Mouse (Mus musculus) hindbrain, embryonic 12.5 days (tissue): Measurements from ENCODE around the gene B4galnt2. TPM values are rescaled to one million over a fixed set of nuclear protein-coding genes. Genes with fewer than 3 reads are reported as not detected.
A peak's percentile ranks its signal among the peaks of the same experiment; 100 is the strongest.
"Not testable (repeated sequence)": the region's sequence is repeated elsewhere in the genome, so short reads cannot be mapped to it uniquely, and the experiment has no call there.

ENCODE experiments used
- ATAC-seq: fragments of 200-750 bp; cut with Nextera tagmentation; 2 replicates; pipeline ENCODE4 v1.8.0; 2017; ENCODE audit warnings: moderate TSS enrichment; ENCODE audit not compliant: low FRiP score
- H3K27ac ChIP-seq: fragments of 300-500 bp; sonication (generic); 2 replicates; pipeline ENCODE4 v1.5.1; 2016; ENCODE audit warnings: mild to moderate bottlenecking
- H3K27me3 ChIP-seq: fragments of 300-500 bp; sonication (generic); 2 replicates; pipeline ENCODE4 v1.6.1; 2016; ENCODE audit warnings: mild to moderate bottlenecking
- H3K36me3 ChIP-seq: fragments of 300-500 bp; sonication (generic); 2 replicates; pipeline ENCODE4 v1.6.1; 2016; ENCODE audit warnings: mild to moderate bottlenecking
- H3K4me1 ChIP-seq: fragments of 300-500 bp; sonication (generic); 2 replicates; pipeline ENCODE4 v1.6.1; 2016
- H3K4me2 ChIP-seq: fragments of 300-500 bp; sonication (generic); replicated peaks from 2 replicates; pipeline ENCODE4 v1.6.1; 2016; ENCODE audit warnings: mild to moderate bottlenecking
- H3K4me3 ChIP-seq: fragments of 300-500 bp; sonication (generic); 2 replicates; pipeline ENCODE4 v1.5.1; 2016; ENCODE audit warnings: mild to moderate bottlenecking
- H3K9ac ChIP-seq: fragments of 300-500 bp; sonication (generic); 2 replicates; pipeline ENCODE4 v1.6.1; 2016; ENCODE audit warnings: mild to moderate bottlenecking, moderate library complexity
- H3K9me3 ChIP-seq: fragments of 300-500 bp; sonication (generic); replicated peaks from 2 replicates; pipeline ENCODE4 v1.6.1; 2016; ENCODE audit warnings: mild to moderate bottlenecking
- WGBS: fragments of 180-500 bp; shearing (Covaris S2); methylation state at CpG from one replicate; pipeline ENCODE4 v1.1.7; 2016; 5-methylcytosine and 5-hydroxymethylcytosine counted together
- polyA plus RNA-seq: library from polyadenylated mRNA; unstranded; fragments of >200 nt; fragmentation: Nextera tagmentation; extraction: Ambion mirVana; gene quantifications from 2 replicates; pipeline ENCODE4 v1.2.1, GENCODE M21; 2016

The B4galnt2 gene
- polyA plus RNA-seq, result not detected in 2 replicates

DNA sequence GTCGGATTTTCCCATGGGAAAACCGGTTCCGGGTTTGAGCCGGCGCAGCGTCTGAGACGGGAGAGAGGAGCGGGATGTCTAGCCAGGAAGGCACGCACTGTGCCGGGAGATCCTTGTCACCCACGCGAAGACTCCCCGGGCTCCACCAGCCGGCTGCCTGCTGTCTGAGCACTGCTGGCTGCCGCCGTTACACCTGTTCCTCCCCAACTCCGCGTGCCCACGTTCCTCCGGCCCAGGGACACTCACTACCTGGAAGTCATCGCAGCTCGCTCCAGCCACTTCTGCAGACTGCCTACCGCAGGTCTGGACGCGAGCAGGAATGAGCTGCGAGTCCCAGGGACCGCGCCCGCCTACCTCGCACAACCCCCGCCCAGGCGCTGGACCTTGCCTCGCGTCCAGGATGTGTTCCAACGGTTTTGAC is at the start of gene B4galnt2:
Gene B4galnt2, minus strand, starts transcription at position 321 of the 421 bp plus-strand sequence.
- WGBS, result under 1% methylated on average over 35 of the region's 35 CpGs
- H3K9ac ChIP-seq, result no peak within 1 kb of the TSS
- H3K4me2 ChIP-seq, result peak within 1 kb of the TSS; percentile 32
- H3K9me3 ChIP-seq, result no peaks in the 10 kb centered on the region
- H3K27me3 ChIP-seq, result peaks cover 80% of the 10 kb centered on the region
- peaks cover 6% of the 10 kb centered on the region; the same call in 1 of the 2 replicates for H3K4me1 ChIP-seq
- peak within 1 kb of the TSS; percentile 19 for H3K4me3 ChIP-seq
- no peak within 1 kb of the TSS for H3K27ac ChIP-seq
- ATAC-seq, result no peak
- no peaks in the 10 kb centered on the region for H3K36me3 ChIP-seq

DNA sequence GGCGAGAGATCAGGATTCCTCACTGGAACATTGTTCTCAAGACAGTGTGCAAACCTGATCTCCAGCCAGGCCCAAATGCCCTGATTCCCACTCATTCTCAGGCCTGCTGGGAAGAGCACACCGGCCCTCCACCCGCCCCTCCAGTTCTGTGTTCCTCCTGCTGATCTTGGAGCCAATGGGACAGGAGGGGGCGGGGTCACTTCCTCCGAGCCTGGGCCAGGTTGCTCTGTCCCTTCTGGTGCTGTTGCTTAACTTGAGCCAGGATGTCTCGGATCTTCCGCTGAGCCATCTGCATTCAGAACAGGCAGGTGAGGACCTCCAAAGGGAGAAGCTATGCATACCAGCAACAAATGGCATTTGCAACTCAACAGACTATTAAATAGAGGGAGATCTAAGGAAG is 48.6 kb upstream of the B4galnt2 start:
- 73% methylated on average over 7 of the region's 7 CpGs for WGBS
- Histone ChIP-seq H3K4me3 (no peak overlapping the region), H3K4me1 (no peaks in the 10 kb centered on the region; the same call in 1 of the 2 replicates), H3K9ac (no peak overlapping the region), H3K27me3 (no peaks in the 10 kb centered on the region), H3K4me2 (no peak overlapping the region), H3K36me3 (peaks cover 67% of the 10 kb centered on the region), H3K9me3 (no peaks in the 10 kb centered on the region), H3K27ac (no peak overlapping the region)
- no peak for ATAC-seq

DNA sequence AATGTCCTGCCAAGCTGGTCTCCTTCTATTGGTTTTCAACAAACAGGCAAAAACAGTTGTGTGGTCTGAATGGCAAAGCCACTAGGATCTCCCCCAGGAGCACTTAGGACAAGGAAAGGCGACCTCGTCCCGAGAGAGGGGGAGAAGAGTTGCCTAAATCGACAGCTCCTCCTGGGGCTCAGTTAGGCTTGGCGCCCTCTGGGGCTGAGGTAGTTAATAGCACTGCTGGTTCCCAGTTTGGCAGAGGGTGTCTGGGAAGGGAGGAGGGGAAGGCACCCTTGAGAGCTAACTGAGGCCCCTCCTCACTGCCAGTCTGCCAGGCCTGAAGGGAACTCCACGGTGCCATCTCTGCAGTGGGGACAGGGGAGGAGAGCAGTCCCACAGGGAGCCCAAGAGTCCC is 44.5 kb upstream of the B4galnt2 start:
- 61% methylated on average over 6 of the region's 6 CpGs for WGBS
- Histone ChIP-seq H3K27me3 (no peaks in the 10 kb centered on the region), H3K4me1 (no peaks in the 10 kb centered on the region; the same call in 1 of the 2 replicates), H3K27ac (no peak overlapping the region), H3K4me3 (no peak overlapping the region), H3K36me3 (peaks cover 28% of the 10 kb centered on the region), H3K4me2 (no peak overlapping the region), H3K9ac (no peak overlapping the region), H3K9me3 (no peaks in the 10 kb centered on the region)
- no peak for ATAC-seq

DNA sequence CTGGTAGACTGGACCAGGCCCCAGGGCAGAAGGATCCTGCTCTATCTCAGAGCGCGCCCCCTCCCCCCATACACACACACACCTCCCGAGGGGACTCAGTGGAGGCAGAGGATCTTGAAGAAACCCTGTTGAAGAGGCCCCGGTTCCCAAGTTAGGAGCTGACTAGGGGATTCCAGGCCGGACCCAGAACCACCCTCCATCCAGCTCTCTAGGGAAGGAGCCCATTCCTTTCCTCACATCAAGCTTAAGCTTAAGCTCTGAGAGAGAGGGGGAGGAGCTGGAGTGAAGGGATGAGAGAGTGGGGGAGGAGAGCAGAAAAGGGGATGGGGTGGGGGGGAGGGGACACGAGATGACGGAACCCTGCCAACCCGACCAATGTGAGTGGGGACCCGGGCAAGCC is 43.6 kb upstream of the B4galnt2 start:
- WGBS, result 60% methylated on average over 9 of the region's 9 CpGs
- no peak overlapping the region for H3K4me2 ChIP-seq
- H3K27me3 ChIP-seq, result no peaks in the 10 kb centered on the region
- ATAC-seq, result no peak
- no peak overlapping the region for H3K9ac ChIP-seq
- H3K27ac ChIP-seq, result no peak overlapping the region
- H3K4me3 ChIP-seq, result no peak overlapping the region
- H3K9me3 ChIP-seq, result no peaks in the 10 kb centered on the region
- peaks cover 21% of the 10 kb centered on the region for H3K36me3 ChIP-seq
- no peaks in the 10 kb centered on the region; the same call in 1 of the 2 replicates for H3K4me1 ChIP-seq

DNA sequence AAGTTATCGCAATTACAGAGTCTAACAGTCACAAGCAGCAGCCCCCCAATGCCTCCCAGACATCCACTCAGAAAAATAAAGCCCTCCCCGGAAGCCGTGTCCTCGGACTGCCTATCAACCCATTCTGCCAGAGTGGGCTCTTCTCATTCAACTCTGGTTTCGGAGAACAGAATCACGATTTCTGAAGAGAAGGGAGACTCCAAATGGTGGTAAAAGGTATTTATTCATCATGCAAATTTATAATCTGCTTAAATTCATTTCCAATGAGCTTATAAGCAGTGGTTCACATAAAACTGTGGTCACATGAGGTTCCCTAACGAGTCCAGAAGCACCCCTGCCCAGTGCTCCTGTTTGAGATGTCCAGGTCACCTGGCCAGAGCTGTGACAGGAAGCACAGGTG is 42.7 kb upstream of the B4galnt2 start:
- 81% methylated on average over 7 of the region's 7 CpGs for WGBS
- no peak overlapping the region for H3K4me3 ChIP-seq

DNA sequence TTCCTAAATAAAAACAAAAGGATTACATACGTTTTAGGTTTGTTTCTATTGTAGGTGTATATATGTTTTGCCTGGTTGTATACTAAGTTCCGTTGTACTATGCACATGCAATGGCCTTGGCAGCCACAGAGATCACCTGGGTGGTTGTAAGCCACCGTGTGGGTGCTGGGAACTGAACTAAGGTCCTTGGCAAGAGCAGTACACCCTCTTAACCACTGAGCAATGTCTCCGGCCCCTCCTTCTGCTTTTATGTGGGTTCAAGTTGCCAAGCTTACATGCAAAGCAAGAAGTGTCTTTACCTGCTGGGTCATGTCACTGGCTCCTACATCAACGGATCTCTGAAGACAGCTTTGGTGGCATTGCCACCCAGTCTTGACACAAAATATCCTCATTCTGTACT is 38.6 kb upstream of the B4galnt2 start:
- H3K36me3 ChIP-seq, result no peaks in the 10 kb centered on the region
- no peaks in the 10 kb centered on the region; the same call in 1 of the 2 replicates for H3K4me1 ChIP-seq
- H3K4me2 ChIP-seq, result no peak overlapping the region
- ATAC-seq, result no peak
- no peak overlapping the region for H3K27ac ChIP-seq
- no peaks in the 10 kb centered on the region for H3K27me3 ChIP-seq
- WGBS, result 90% methylated on average over 5 of the region's 5 CpGs
- H3K9me3 ChIP-seq, result no peaks in the 10 kb centered on the region
- H3K9ac ChIP-seq, result no peak overlapping the region
- no peak overlapping the region for H3K4me3 ChIP-seq

More for the DNA sequence above, 42.7 kb upstream of the B4galnt2 start:
- H3K36me3 ChIP-seq, result peaks cover 13% of the 10 kb centered on the region
- no peak overlapping the region for H3K9ac ChIP-seq
- ATAC-seq, result no peak
- H3K4me1 ChIP-seq, result no peaks in the 10 kb centered on the region; the same call in 1 of the 2 replicates
- no peaks in the 10 kb centered on the region for H3K9me3 ChIP-seq
- no peak overlapping the region for H3K27ac ChIP-seq
- no peak overlapping the region for H3K4me2 ChIP-seq
- H3K27me3 ChIP-seq, result no peaks in the 10 kb centered on the region

DNA sequence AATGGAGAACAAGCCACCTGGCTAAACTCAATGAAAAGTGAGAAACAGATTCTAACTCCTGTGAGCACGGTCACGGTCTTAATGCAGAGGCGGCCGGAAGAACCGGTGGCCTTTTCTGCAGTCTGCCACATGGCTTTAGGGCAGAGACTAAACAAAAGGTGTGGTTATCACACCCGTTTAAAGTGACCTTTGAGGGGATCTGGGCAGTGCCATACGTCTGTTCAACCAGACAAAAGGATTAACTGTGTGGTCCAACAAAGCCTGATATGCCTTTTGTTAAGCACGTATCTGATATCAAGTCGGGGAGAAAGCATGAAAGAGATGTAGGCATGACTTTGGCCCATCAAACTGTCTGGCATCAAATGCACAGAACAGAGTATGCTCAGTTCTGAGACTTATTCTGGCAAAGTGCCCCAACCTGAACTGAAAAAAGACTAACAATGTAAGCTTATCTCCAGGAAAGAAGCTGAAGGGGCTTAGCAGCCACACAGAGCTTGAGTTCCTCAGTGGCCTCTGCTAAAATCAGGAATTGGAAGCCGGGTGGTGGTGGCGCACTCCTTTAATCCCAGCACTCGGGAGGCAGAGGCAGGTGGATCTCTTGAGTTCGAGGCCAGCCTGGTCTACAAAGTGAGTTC is 31.3 kb upstream of the B4galnt2 start:
- Histone ChIP-seq H3K36me3 (no peaks in the 10 kb centered on the region), H3K9ac (no peak overlapping the region), H3K4me3 (no peak overlapping the region), H3K27ac (no peak overlapping the region), H3K9me3 (no peaks in the 10 kb centered on the region), H3K4me2 (no peak overlapping the region), H3K4me1 (no peaks in the 10 kb centered on the region), H3K27me3 (no peaks in the 10 kb centered on the region)
- WGBS, result 65% methylated on average over 13 of the region's 13 CpGs
- no peak for ATAC-seq

DNA sequence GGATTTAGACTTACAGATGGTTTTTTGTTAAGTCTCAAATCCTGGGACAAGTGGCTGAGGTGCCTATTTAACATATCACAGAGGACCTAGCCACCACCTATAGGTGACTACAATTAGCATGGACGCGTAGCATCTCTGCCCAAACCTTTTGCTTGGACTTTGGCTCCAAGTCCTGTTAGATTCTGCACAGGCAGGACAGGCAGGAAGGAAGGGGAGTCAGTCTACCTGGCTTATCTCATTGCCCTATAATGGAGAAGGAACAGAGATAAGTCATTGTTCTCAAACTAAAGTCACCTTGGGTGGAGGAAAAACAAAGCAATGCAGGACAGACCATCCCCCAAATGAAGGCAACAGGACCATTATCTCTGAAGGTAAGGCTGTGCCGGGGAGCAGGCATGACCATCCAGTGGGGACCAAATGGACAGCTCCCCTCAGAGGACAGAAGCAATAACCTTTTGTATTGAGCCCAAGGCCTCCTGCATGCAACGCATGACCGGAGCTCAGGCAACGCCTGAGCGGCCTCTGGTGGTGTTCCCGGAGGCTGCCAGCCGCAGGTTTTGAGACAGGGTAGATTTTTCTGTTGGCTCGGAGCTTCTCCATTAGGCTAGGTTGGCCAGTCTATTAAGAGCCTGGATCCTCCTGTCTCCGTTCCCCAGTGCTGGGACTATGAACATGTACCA is 25.3 kb upstream of the B4galnt2 start:
- H3K4me3 ChIP-seq, result no peak overlapping the region
- H3K9ac ChIP-seq, result no peak overlapping the region
- H3K4me1 ChIP-seq, result no peaks in the 10 kb centered on the region
- no peaks in the 10 kb centered on the region for H3K9me3 ChIP-seq
- no peaks in the 10 kb centered on the region for H3K27me3 ChIP-seq
- H3K27ac ChIP-seq, result no peak overlapping the region
- ATAC-seq, result no peak
- no peaks in the 10 kb centered on the region for H3K36me3 ChIP-seq
- WGBS, result 42% methylated on average over 11 of the region's 11 CpGs
- no peak overlapping the region for H3K4me2 ChIP-seq

DNA sequence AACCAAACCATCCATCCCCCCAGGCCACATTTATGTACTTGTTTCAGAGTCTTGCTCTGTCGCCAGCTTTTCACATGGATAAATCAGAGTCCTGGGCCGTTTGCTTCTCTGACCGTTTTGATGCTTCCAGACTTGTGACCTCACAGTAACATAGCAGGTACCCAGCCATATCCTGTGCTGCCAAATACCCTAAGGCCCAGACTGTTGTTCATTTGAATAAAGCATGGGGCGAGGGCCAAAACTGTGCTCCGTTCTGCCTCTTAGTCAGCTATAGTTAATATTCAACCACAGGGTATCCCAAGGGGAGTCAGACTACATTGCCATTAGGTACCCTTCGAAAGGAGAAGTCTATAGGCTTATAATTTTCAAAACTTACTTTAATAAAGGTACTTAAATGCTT is 21.7 kb upstream of the B4galnt2 start:
- Histone ChIP-seq H3K9ac (no peak overlapping the region), H3K9me3 (no peaks in the 10 kb centered on the region), H3K27ac (no peak overlapping the region), H3K4me3 (no peak overlapping the region), H3K27me3 (no peaks in the 10 kb centered on the region), H3K4me1 (no peaks in the 10 kb centered on the region), H3K36me3 (no peaks in the 10 kb centered on the region), H3K4me2 (no peak overlapping the region)
- ATAC-seq, result no peak
- 81% methylated on average over 6 of the region's 6 CpGs for WGBS

DNA sequence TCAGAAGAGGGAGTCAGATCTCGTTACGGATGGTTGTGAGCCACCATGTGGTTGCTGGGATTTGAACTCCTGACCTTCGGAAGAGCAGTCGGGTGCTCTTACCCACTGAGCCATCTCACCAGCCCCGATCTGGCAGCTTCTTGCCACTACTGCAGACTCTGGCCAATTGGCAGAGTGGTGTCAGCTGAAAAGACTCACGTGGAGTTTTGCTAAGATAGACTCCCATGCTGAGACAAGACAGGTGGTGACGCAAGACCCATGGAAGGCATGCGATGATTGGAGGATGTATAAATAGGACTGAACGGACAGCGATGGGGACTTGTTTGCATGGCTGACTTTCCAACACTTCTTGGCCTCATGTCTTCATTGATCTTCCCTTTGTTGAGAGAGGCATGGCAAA is 17.5 kb upstream of the B4galnt2 start:
- H3K4me2 ChIP-seq, H3K36me3 ChIP-seq, H3K9ac ChIP-seq, H3K4me3 ChIP-seq, H3K9me3 ChIP-seq, H3K27me3 ChIP-seq, ATAC-seq, H3K4me1 ChIP-seq, H3K27ac ChIP-seq: not testable (repeated sequence)
- WGBS, result 92% methylated on average over 8 of the region's 10 CpGs

GRCm38 (mm10) chr11:95926398-95926797 is 11.7 kb upstream of the B4galnt2 start:
- no peak for ATAC-seq
- H3K4me1 ChIP-seq, result no peaks in the 10 kb centered on the region
- peaks cover 7% of the 10 kb centered on the region; the same call in 1 of the 2 replicates for H3K9me3 ChIP-seq
- WGBS, result 70% methylated on average over 4 of the region's 4 CpGs
- no peak overlapping the region for H3K4me2 ChIP-seq
- H3K27me3 ChIP-seq, result peaks cover 23% of the 10 kb centered on the region
- H3K27ac ChIP-seq, result no peak overlapping the region
- H3K9ac ChIP-seq, result no peak overlapping the region
- no peak overlapping the region for H3K4me3 ChIP-seq
- no peaks in the 10 kb centered on the region for H3K36me3 ChIP-seq

GRCm38 (mm10) chr11:95925976-95926375 is 11.3 kb upstream of the B4galnt2 start:
- Histone ChIP-seq H3K27ac (no peak overlapping the region), H3K9ac (no peak overlapping the region), H3K9me3 (peaks cover 7% of the 10 kb centered on the region; the same call in 1 of the 2 replicates), H3K27me3 (peaks cover 26% of the 10 kb centered on the region), H3K4me3 (no peak overlapping the region), H3K36me3 (no peaks in the 10 kb centered on the region), H3K4me1 (no peaks in the 10 kb centered on the region), H3K4me2 (no peak overlapping the region)
- no peak for ATAC-seq
- whole genome bisulfite sequencing, result 92% methylated on average over 5 of the region's 5 CpGs

DNA sequence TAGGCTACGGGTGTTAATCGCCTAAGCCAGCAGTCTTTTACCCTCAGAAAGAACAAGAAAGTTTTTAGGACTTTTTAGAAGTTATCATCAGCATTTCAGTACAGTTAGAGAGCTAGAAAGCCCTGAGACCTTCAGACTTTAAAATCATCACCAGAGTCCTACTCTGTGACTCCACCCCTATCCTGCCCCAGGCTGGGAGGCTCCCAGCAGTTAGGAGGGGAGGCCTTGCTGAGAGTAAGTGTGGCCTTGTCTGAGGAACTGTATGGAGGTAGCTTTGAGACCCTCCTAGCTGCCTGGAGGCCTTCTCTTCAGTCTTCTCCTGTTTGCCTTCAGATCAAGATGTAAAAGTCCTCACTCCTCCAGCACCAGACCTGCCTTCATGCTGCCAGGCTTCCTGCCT is 9.5 kb upstream of the B4galnt2 start:
- Histone ChIP-seq H3K36me3 (no peaks in the 10 kb centered on the region), H3K27ac (no peak overlapping the region), H3K4me1 (no peaks in the 10 kb centered on the region), H3K4me2 (no peak overlapping the region), H3K27me3 (peaks cover 36% of the 10 kb centered on the region), H3K9me3 (peaks cover 7% of the 10 kb centered on the region; the same call in 1 of the 2 replicates), H3K9ac (no peak overlapping the region), H3K4me3 (no peak overlapping the region)
- WGBS, result 24% methylated on average over 2 of the region's 2 CpGs
- ATAC-seq, result no peak
